Mouse (Mus musculus) myocyte (in vitro differentiated cells): Measurements from ENCODE around the gene Tmem50b. TPM values are rescaled to one million over a fixed set of nuclear protein-coding genes. Genes with fewer than 3 reads are reported as not detected.

Experiments used
- H3K27me3 ChIP-seq: one replicate; pipeline ENCODE4 v1.6.1; 2011; ENCODE audit not compliant: control insufficient read depth, insufficient read depth, insufficient read length
- H3K36me3 ChIP-seq: one replicate; pipeline ENCODE4 v1.6.1; 2011; ENCODE audit not compliant: control insufficient read depth, insufficient read depth
- H3K4me2 ChIP-seq: one replicate; pipeline ENCODE4 v1.6.1; 2011; ENCODE audit warnings: low read depth, control low read depth
- H3K4me3 ChIP-seq: one replicate; pipeline ENCODE4 v1.5.1; 2011; ENCODE audit warnings: mild to moderate bottlenecking, control low read depth, moderate library complexity
- H3K79me2 ChIP-seq: one replicate; pipeline ENCODE4 v1.6.1; 2011; ENCODE audit not compliant: control insufficient read depth, insufficient read depth
- H3ac ChIP-seq: one replicate; pipeline ENCODE4 v1.6.1; 2011; ENCODE audit not compliant: control insufficient read depth, insufficient read length
- CEBPB ChIP-seq: IDR thresholded peaks from 2 replicates; pipeline ENCODE4 v1.6.1; 2011; ENCODE audit warnings: mild to moderate bottlenecking, moderate library complexity; ENCODE audit not compliant: poor library complexity, insufficient read depth, severe bottlenecking
- E2F4 ChIP-seq: IDR thresholded peaks from one replicate; pipeline ENCODE4 v1.6.1; 2011; ENCODE audit warnings: mild to moderate bottlenecking, control low read depth, moderate library complexity; ENCODE audit not compliant: insufficient read depth
- MAX ChIP-seq: IDR thresholded peaks from one replicate; pipeline ENCODE4 v1.6.1; 2011; ENCODE audit warnings: low read depth, mild to moderate bottlenecking, control low read depth
- MYOD1 ChIP-seq, 3 experiments: IDR thresholded peaks; one replicate each; pipeline ENCODE4 v1.6.1; 2011; ENCODE audit warnings: control low read depth in 2 of 3, low read depth in 2 of 3, mild to moderate bottlenecking in 2 of 3, moderate library complexity in 1 of 3; ENCODE audit not compliant: insufficient read length in 2 of 3, control insufficient read depth in 1 of 3
- MYOG ChIP-seq, 3 experiments: IDR thresholded peaks; one replicate each; pipeline ENCODE4 v1.6.1; 2011; ENCODE audit warnings: control low read depth in 2 of 3, low read depth in 2 of 3, mild to moderate bottlenecking in 2 of 3; ENCODE audit not compliant: insufficient read length in 2 of 3, control insufficient read depth in 1 of 3, insufficient read depth in 1 of 3
- POLR2A ChIP-seq: IDR thresholded peaks from one replicate; pipeline ENCODE4 v1.6.1; 2011; ENCODE audit warnings: low read depth, mild to moderate bottlenecking, control low read depth, moderate library complexity; ENCODE audit not compliant: insufficient read length
- POLR2AphosphoS2 ChIP-seq: IDR thresholded peaks from one replicate; pipeline ENCODE4 v1.6.1; 2011; ENCODE audit warnings: low read depth, control low read depth; ENCODE audit not compliant: insufficient read length
- REST ChIP-seq: IDR thresholded peaks from one replicate; pipeline ENCODE4 v1.6.1; 2011; ENCODE audit warnings: mild to moderate bottlenecking, control low read depth, moderate library complexity; ENCODE audit not compliant: insufficient read depth, insufficient read length
- SRF ChIP-seq: IDR thresholded peaks from one replicate; pipeline ENCODE4 v1.6.1; 2011; ENCODE audit warnings: low read depth; ENCODE audit not compliant: control insufficient read depth, insufficient read length
- TCF12 ChIP-seq: IDR thresholded peaks from one replicate; pipeline ENCODE4 v1.6.1; 2011; ENCODE audit warnings: mild to moderate bottlenecking, control low read depth; ENCODE audit not compliant: poor library complexity, insufficient read depth, severe bottlenecking
- TCF3 ChIP-seq: IDR thresholded peaks from one replicate; pipeline ENCODE4 v1.6.1; 2011; ENCODE audit warnings: low read depth, control low read depth; ENCODE audit not compliant: insufficient read length
- USF1 ChIP-seq: IDR thresholded peaks from one replicate; pipeline ENCODE4 v1.6.1; 2011; ENCODE audit warnings: low read depth, mild to moderate bottlenecking, control low read depth, moderate library complexity
- polyA plus RNA-seq: library from polyadenylated mRNA; unstranded; fragments of >200 nt; fragmentation: generic; extraction: Trizol; gene quantifications from one replicate; pipeline ENCODE4 v1.2.1, GENCODE M21; 2012; ENCODE audit warnings: missing spikeins

Gene Tmem50b
- polyA plus RNA-seq, 1 experiment: 11.4 TPM

- no peak overlapping the region for H3ac ChIP-seq
- H3K79me2 ChIP-seq: peaks cover 18% of the 10 kb centered on the region
- no peak overlapping the region for H3K4me3 ChIP-seq
- no peak for TF ChIP-seq SRF
- no peak for TF ChIP-seq MAX
- TF ChIP-seq USF1: no peak
- H3K4me2 ChIP-seq: no peak overlapping the region
- peaks cover 44% of the 10 kb centered on the region for H3K36me3 ChIP-seq
- no peaks in the 10 kb centered on the region for H3K27me3 ChIP-seq
Observed at GRCm38 (mm10) chr16:91640171-91640570, 42.6 kb upstream of the Tmem50b start.

- no peak for TF ChIP-seq TCF3
- no peak for TF ChIP-seq POLR2A
Observed at GRCm38 (mm10) chr16:91639636-91640035, 42.0 kb upstream of the Tmem50b start.

GRCm38 (mm10) chr16:91639161-91639560, 41.6 kb upstream of the Tmem50b start:
- Histone ChIP-seq H3K27me3 (no peaks in the 10 kb centered on the region), H3K36me3 (peaks cover 47% of the 10 kb centered on the region), H3ac (no peak overlapping the region), H3K79me2 (peaks cover 8% of the 10 kb centered on the region), H3K4me3 (no peak overlapping the region), H3K4me2 (no peak overlapping the region)
- TF ChIP-seq USF1: no peak
- TF ChIP-seq MYOD1 (IDR thresholded peaks at IDR 0.05; ENCODE audit: control insufficient read depth in 1 of 3, insufficient read length in 2 of 3, low read depth in 2 of 3): no peak
- TF ChIP-seq MAX: no peak
- TF ChIP-seq TCF3: no peak
- TF ChIP-seq MYOG (IDR thresholded peaks at IDR 0.05; ENCODE audit: control insufficient read depth in 1 of 3, insufficient read depth in 1 of 3, insufficient read length in 2 of 3, low read depth in 2 of 3): no peak
- no peak for TF ChIP-seq POLR2A
- no peak for TF ChIP-seq POLR2AphosphoS2

More at GRCm38 (mm10) chr16:91639636-91640035, 42.0 kb upstream of the Tmem50b start:
- Histone ChIP-seq H3K36me3 (peaks cover 47% of the 10 kb centered on the region), H3ac (no peak overlapping the region), H3K79me2 (peaks cover 12% of the 10 kb centered on the region), H3K4me2 (no peak overlapping the region), H3K27me3 (no peaks in the 10 kb centered on the region), H3K4me3 (no peak overlapping the region)

- Histone ChIP-seq H3K79me2 (no peaks in the 10 kb centered on the region), H3K4me2 (no peak overlapping the region), H3K4me3 (no peak overlapping the region), H3K27me3 (no peaks in the 10 kb centered on the region), H3ac (no peak overlapping the region), H3K36me3 (peaks cover 27% of the 10 kb centered on the region)
- TF ChIP-seq MYOG (IDR thresholded peaks at IDR 0.05; ENCODE audit: control insufficient read depth in 1 of 3, insufficient read depth in 1 of 3, insufficient read length in 2 of 3, low read depth in 2 of 3) (no peak), MYOD1 (IDR thresholded peaks at IDR 0.05; ENCODE audit: control insufficient read depth in 1 of 3, insufficient read length in 2 of 3, low read depth in 2 of 3) (no peak), REST (no peak), TCF12 (no peak), E2F4 (no peak), TCF3 (no peak), POLR2A (no peak), CEBPB (no peak), POLR2AphosphoS2 (no peak), USF1 (no peak), SRF (no peak), MAX (no peak)
Observed at GRCm38 (mm10) chr16:91633641-91634040, 36.0 kb upstream of the Tmem50b start.

- Histone ChIP-seq H3K79me2 (no peaks in the 10 kb centered on the region), H3K36me3 (peaks cover 23% of the 10 kb centered on the region), H3K27me3 (no peaks in the 10 kb centered on the region), H3K4me3 (no peak overlapping the region), H3K4me2 (no peak overlapping the region), H3ac (no peak overlapping the region)
- TF ChIP-seq MAX (no peak), REST (no peak), POLR2AphosphoS2 (no peak), MYOD1 (IDR thresholded peaks at IDR 0.05; ENCODE audit: control insufficient read depth in 1 of 3, insufficient read length in 2 of 3, low read depth in 2 of 3) (no peak), E2F4 (no peak), MYOG (IDR thresholded peaks at IDR 0.05; ENCODE audit: control insufficient read depth in 1 of 3, insufficient read depth in 1 of 3, insufficient read length in 2 of 3, low read depth in 2 of 3) (no peak), USF1 (no peak), TCF3 (no peak), POLR2A (no peak), CEBPB (no peak), TCF12 (no peak), SRF (no peak)
Observed at GRCm38 (mm10) chr16:91632940-91633339, 35.3 kb upstream of the Tmem50b start.

- Histone ChIP-seq H3K4me3 (no peak overlapping the region), H3K36me3 (peaks cover 22% of the 10 kb centered on the region), H3K4me2 (no peak overlapping the region), H3K79me2 (no peaks in the 10 kb centered on the region), H3K27me3 (no peaks in the 10 kb centered on the region), H3ac (no peak overlapping the region)
- TF ChIP-seq MYOG (IDR thresholded peaks at IDR 0.05; ENCODE audit: control insufficient read depth in 1 of 3, insufficient read depth in 1 of 3, insufficient read length in 2 of 3, low read depth in 2 of 3) (no peak), POLR2A (no peak), E2F4 (no peak), MYOD1 (IDR thresholded peaks at IDR 0.05; ENCODE audit: control insufficient read depth in 1 of 3, insufficient read length in 2 of 3, low read depth in 2 of 3) (no peak), SRF (no peak), POLR2AphosphoS2 (no peak), TCF12 (no peak), TCF3 (no peak), CEBPB (no peak), MAX (no peak), REST (no peak), USF1 (no peak)
Observed at GRCm38 (mm10) chr16:91632439-91632838, 34.8 kb upstream of the Tmem50b start.
